ENCODE assay signal across 9 mouse cellular contexts in the genomic region with DNA sequence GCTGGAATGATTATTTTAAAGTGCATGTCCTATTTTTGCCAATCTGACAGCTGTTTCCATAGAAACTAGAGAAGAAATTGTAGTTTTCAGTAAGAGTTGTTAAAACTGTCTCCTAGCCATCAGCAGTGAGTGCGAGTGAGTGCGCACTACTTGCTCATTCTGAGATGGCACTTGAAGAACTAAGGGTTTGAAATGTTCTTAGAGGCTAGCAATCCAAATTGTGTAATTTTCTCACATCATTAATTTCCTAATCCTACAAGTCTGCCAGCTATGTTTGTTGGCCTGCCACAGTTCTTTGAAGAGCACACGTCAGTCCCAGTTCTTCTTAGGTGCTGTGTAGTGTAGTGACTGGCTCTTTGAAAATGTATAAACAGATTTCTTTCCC. TPM values are rescaled to one million over a fixed set of nuclear protein-coding genes. Genes with fewer than 3 reads are reported as not detected.
A peak's percentile ranks its signal among the peaks of the same experiment; 100 is the strongest.
DNase-seq lines count a peak whose midpoint lies in the region; ATAC-seq and TF ChIP-seq lines count a peak whose summit lies in the region.
"Had no signal": no experiment of that assay in that cellular context is flagged by ENCODE, and none has a peak within 500 bp of the region (broad histone marks: within the 10 kb centered on the region; RNA-seq: fewer than 3 reads in every experiment).

No protein-coding gene starts in this region.

- H3K36me3 ChIP-seq in megakaryocyte, embryonic 14.5 days (replicated peaks; ENCODE audit: low read length) = peaks cover 10% of the 10 kb centered on the region
- no peaks in the 10 kb centered on the region for H3K36me3 ChIP-seq in liver, embryonic 14.5 days (replicated peaks; ENCODE audit: control insufficient read depth, insufficient read depth, low read depth)

- H3K27ac ChIP-seq in liver, embryonic 14.5 days = no peak overlapping the region

- H3K9me3 ChIP-seq in megakaryocyte, embryonic 14.5 days = no peaks in the 10 kb centered on the region
- H3K9me3 ChIP-seq in liver, embryonic 14.5 days (ENCODE audit: control insufficient read depth, low read length) = no peaks in the 10 kb centered on the region

- WGBS in liver, embryonic 14.5 days (ENCODE audit: insufficient replicate concordance) = 71% methylated on average over 3 of the region's 3 CpGs

- TF ChIP-seq CTCF in liver, embryonic 14.5 days (IDR thresholded peaks at IDR 0.05; ENCODE audit: low read depth) = no peak

- peaks cover 27% of the 10 kb centered on the region for H3K4me1 ChIP-seq in megakaryocyte, embryonic 14.5 days
- H3K4me1 ChIP-seq in liver, embryonic 14.5 days (replicated peaks; ENCODE audit: control insufficient read depth in 2 of 2, insufficient read depth in 2 of 2, low read length in 1 of 2) = peaks cover 2 to 4% of the 10 kb centered on the region in 2 experiments; a peak in 3 of 4 replicates

- ATAC-seq in megakaryocyte, adult 5-6 weeks (ENCODE audit: poor library complexity, severe bottlenecking) = no peak
- ATAC-seq in liver, embryonic 14.5 days (ENCODE audit: insufficient read depth) = no peak

- TF ChIP-seq EP300 in liver, embryonic 14.5 days (IDR thresholded peaks at IDR 0.05; ENCODE audit: low read depth) = no peak

- peak; percentile 56 for DNase-seq in gonadal fat pad, adult 2 months (ENCODE audit: low read depth)
- no peak for DNase-seq in liver, embryonic 14.5 days (ENCODE audit: low read depth in 3 of 3, low spot score in 3 of 3)
- DNase-seq in skeletal muscle tissue, adult 2 months (ENCODE audit: low read depth, low spot score) = peak; percentile 15
- DNase-seq in ovary, postnatal 36 days (ENCODE audit: low spot score) = no peak
- no peak for DNase-seq in testis, postnatal 10 days (ENCODE audit: low spot score)
- no peak for DNase-seq in adrenal gland, adult 18-20 months (ENCODE audit: low spot score in 2 of 2)

- H3K9ac ChIP-seq in liver, embryonic 14.5 days (replicated peaks) = peak overlapping the region; percentile 77

- no peaks in the 10 kb centered on the region for H3K27me3 ChIP-seq in megakaryocyte, embryonic 14.5 days (replicated peaks)
- H3K27me3 ChIP-seq in liver, embryonic 14.5 days (ENCODE audit: control insufficient read depth, insufficient read depth, low read length) = no peaks in the 10 kb centered on the region

- H3K4me2 ChIP-seq in liver, embryonic 14.5 days (ENCODE audit: low read depth) = peak overlapping the region; percentile 81

- H3K4me3 ChIP-seq in megakaryocyte, embryonic 14.5 days (replicated peaks) = peak overlapping the region; percentile 99
- peak overlapping the region in 1 of 2 experiments; percentile 75; a peak in 2 of 4 replicates for H3K4me3 ChIP-seq in liver, embryonic 14.5 days (ENCODE audit: insufficient read depth in 1 of 2, low read depth in 2 of 2, low read length in 2 of 2)

RNA-seq across cellular contexts. Expression of gene Oma1, which starts 0.9 kb away (rescaled TPM):
- 0.55 TPM in 1 of 2 replicates, not detected in the other for polyA plus RNA-seq in megakaryocyte, embryonic 14.5 days (2012; ENCODE audit: insufficient read depth, low replicate concordance)
- total RNA-seq in megakaryocyte, adult 5-6 weeks (2015) = 13.9 and 15.6 TPM in 2 replicates
- total RNA-seq in megakaryocyte, adult 5-6 weeks (2017) = 45.5 and 84.3 TPM in 2 replicates
- polyA plus RNA-seq in gonadal fat pad, adult 2 months (2012; rRNA removed) = 9.2 and 12.2 TPM in 2 replicates
- polyA plus RNA-seq in liver, embryonic 14.5 days (2012; rRNA removed) = 5.0 and 6.8 TPM in 2 replicates
- 10.3 and 13.4 TPM in 2 replicates for polyA plus RNA-seq in liver, embryonic 14.5 days (2014; fragmentation: Nextera tagmentation; extraction: Ambion mirVana)
- total RNA-seq in adrenal gland, adult 18-20 months (2021) = 10 to 100 TPM; 14.1 to 15.7 TPM

RNA-seq across cellular contexts. Expression of gene 4921539E11Rik, which starts 23.9 kb away (rescaled TPM):
- polyA plus RNA-seq in megakaryocyte, embryonic 14.5 days (2012; ENCODE audit: insufficient read depth, low replicate concordance) = not detected in 2 replicates
- total RNA-seq in megakaryocyte, adult 5-6 weeks (2015) = not detected in 2 replicates
- not detected in 2 replicates for total RNA-seq in megakaryocyte, adult 5-6 weeks (2017)
- polyA plus RNA-seq in gonadal fat pad, adult 2 months (2012; rRNA removed) = 0.09 TPM in 1 of 2 replicates, not detected in the other
- polyA plus RNA-seq in liver, embryonic 14.5 days (2012; rRNA removed) = not detected in 2 replicates
- not detected in 2 replicates for polyA plus RNA-seq in liver, embryonic 14.5 days (2014; fragmentation: Nextera tagmentation; extraction: Ambion mirVana)
- not detected for total RNA-seq in adrenal gland, adult 18-20 months (2021)
- polyA plus RNA-seq: spleen, adult 2 months had no signal

Comparison
In these comparisons a context has a peak if more than half of its experiments do, and no peak if none do; other contexts are left out.
1. DNase-seq: peak in gonadal fat pad, adult 2 months (single experiment) and skeletal muscle tissue, adult 2 months (single experiment); none in liver, embryonic 14.5 days (0 of 3), ovary, postnatal 36 days (single experiment), testis, postnatal 10 days (single experiment) and adrenal gland, adult 18-20 months (0 of 2).